Mouse (Mus musculus) lung, postnatal 36 days (tissue): Measurements from ENCODE around the gene Gm49405.
A peak's percentile ranks its signal among the peaks of the same experiment; 100 is the strongest.
"Not testable (repeated sequence)": the region's sequence is repeated elsewhere in the genome, so short reads cannot be mapped to it uniquely, and the experiment has no call there.

ENCODE experiments used
- DNase-seq: peaks from one replicate; pipeline ENCODE4 v3.0.0; 2022; ENCODE audit warnings: mixed read lengths

The Gm49405 gene

GRCm38 (mm10) chr19:4017921-4018587 is 17.6 kb downstream of the Gm49405 start:
- no peak for DNase-seq

- peak; percentile 93 for DNase-seq
These were observed 18.5 kb downstream of the Gm49405 start for GRCm38 (mm10) chr19:4018743-4019583.

GRCm38 (mm10) chr19:4023185-4023584 is 22.8 kb downstream of the Gm49405 start:
- DNase-seq = peak; percentile 56

GRCm38 (mm10) chr19:4027576-4027975 is 27.1 kb downstream of the Gm49405 start:
- no peak for DNase-seq

- no peak for DNase-seq
These were observed 32.2 kb downstream of the Gm49405 start for GRCm38 (mm10) chr19:4032668-4033067.

- DNase-seq = no peak
These were observed 32.9 kb downstream of the Gm49405 start for GRCm38 (mm10) chr19:4033298-4033697.

GRCm38 (mm10) chr19:4033742-4034141 is 33.3 kb downstream of the Gm49405 start:
- no peak for DNase-seq

- DNase-seq = no peak
These were observed 36.1 kb downstream of the Gm49405 start for GRCm38 (mm10) chr19:4036327-4037045.

- not testable (repeated sequence) for DNase-seq
These were observed 36.8 kb downstream of the Gm49405 start for GRCm38 (mm10) chr19:4037154-4037787.

- peak; percentile 96 for DNase-seq
These were observed 37.4 kb downstream of the Gm49405 start, which contains the start of gene Gstp1 for GRCm38 (mm10) chr19:4037788-4038232. Gstp1 (minus strand) TSS chr19:4037985.

- DNase-seq = not testable (repeated sequence)
These were observed 40.5 kb downstream of the Gm49405 start for GRCm38 (mm10) chr19:4040941-4041340.

GRCm38 (mm10) chr19:4041500-4041899 is 41.1 kb downstream of the Gm49405 start:
- DNase-seq = not testable (repeated sequence)

- DNase-seq = peak; percentile 67
These were observed 41.7 kb downstream of the Gm49405 start for GRCm38 (mm10) chr19:4042124-4042523.

- DNase-seq = not testable (repeated sequence)
These were observed 43.7 kb downstream of the Gm49405 start for GRCm38 (mm10) chr19:4044109-4044508.

GRCm38 (mm10) chr19:4045966-4046865 is 45.8 kb downstream of the Gm49405 start, which contains the start of gene Gstp2:
Gstp2 (minus strand) TSS chr19:4046023.
- peak; percentile 96 for DNase-seq

GRCm38 (mm10) chr19:4046866-4047254 is 46.4 kb downstream of the Gm49405 start:
- DNase-seq = no peak

- DNase-seq = peak; percentile 92
These were observed 47.4 kb downstream of the Gm49405 start for GRCm38 (mm10) chr19:4047859-4048258.

GRCm38 (mm10) chr19:4049069-4049468 is 48.6 kb downstream of the Gm49405 start:
- not testable (repeated sequence) for DNase-seq

- no peak for DNase-seq
These were observed 50.6 kb downstream of the Gm49405 start for GRCm38 (mm10) chr19:4051016-4051415.

- DNase-seq = peak; percentile 81
These were observed 51.5 kb downstream of the Gm49405 start for GRCm38 (mm10) chr19:4051741-4052515.
